Mouse (Mus musculus): ENCODE measurements around the gene Men1. TPM values are rescaled to one million over a fixed set of nuclear protein-coding genes. Genes with fewer than 3 reads are reported as not detected.
A peak's percentile ranks its signal among the peaks of the same experiment; 100 is the strongest.

Gene Men1
- polyA plus RNA-seq, 1 experiment from 2014 or later, result 91.8 TPM

GRCm38 (mm10) chr19:6331719-6332516 lies 2.9 kb upstream of the Men1 start:
- H3K4me3 ChIP-seq (replicated peaks), result peak overlapping the region; percentile 17; the same call in 1 of the 2 replicates
- H3K36me3 ChIP-seq, result peaks cover 3% of the 10 kb centered on the region
- no peak overlapping the region for H3K27ac ChIP-seq
- H3K4me2 ChIP-seq, result peak overlapping the region; percentile 50
- H3K9ac ChIP-seq, result no peak overlapping the region
- ATAC-seq (replicated peaks; ENCODE audit: low FRiP score), result no peak
- H3K4me1 ChIP-seq, result peaks cover 29% of the 10 kb centered on the region
- H3K9me3 ChIP-seq (replicated peaks), result no peaks in the 10 kb centered on the region
- H3K27me3 ChIP-seq, result no peaks in the 10 kb centered on the region
- 19% methylated on average over 13 of the region's 13 CpGs for WGBS

- 59% methylated on average over 9 of the region's 9 CpGs for WGBS
- Histone ChIP-seq H3K27ac (peak overlapping the region; percentile 91), H3K9me3 (replicated peaks) (no peaks in the 10 kb centered on the region), H3K9ac (peak overlapping the region; percentile 37; the same call in 1 of the 2 replicates), H3K36me3 (peaks cover 24% of the 10 kb centered on the region), H3K4me2 (peak overlapping the region; percentile 86), H3K27me3 (no peaks in the 10 kb centered on the region), H3K4me1 (peaks cover 40% of the 10 kb centered on the region), H3K4me3 (replicated peaks) (peak overlapping the region; percentile 67)
- ATAC-seq (replicated peaks; ENCODE audit: low FRiP score), result no peak
These were observed 801 bp upstream of the Men1 start for GRCm38 (mm10) chr19:6333761-6334595.

GRCm38 (mm10) chr19:6335458-6335827 lies 664 bp downstream of the Men1 start:
- ATAC-seq (replicated peaks; ENCODE audit: low FRiP score), result peak; percentile 15
- WGBS, result under 1% methylated on average over 20 of the region's 25 CpGs
- H3K4me1 ChIP-seq, result peaks cover 55% of the 10 kb centered on the region
- H3K27me3 ChIP-seq, result no peaks in the 10 kb centered on the region
- peak overlapping the region; percentile 86 for H3K4me2 ChIP-seq
- H3K27ac ChIP-seq, result peak overlapping the region; percentile 91
- H3K9me3 ChIP-seq (replicated peaks), result no peaks in the 10 kb centered on the region
- H3K9ac ChIP-seq, result peak overlapping the region; percentile 72
- peaks cover 38% of the 10 kb centered on the region for H3K36me3 ChIP-seq
- H3K4me3 ChIP-seq (replicated peaks), result peak overlapping the region; percentile 67

GRCm38 (mm10) chr19:6336920-6337319 lies 2.1 kb downstream of the Men1 start:
- ATAC-seq (replicated peaks; ENCODE audit: low FRiP score), result no peak
- H3K27me3 ChIP-seq, result no peaks in the 10 kb centered on the region
- peak overlapping the region; percentile 86 for H3K4me2 ChIP-seq
- H3K9ac ChIP-seq, result peak overlapping the region; percentile 72; the same call in 1 of the 2 replicates
- peak overlapping the region; percentile 67 for H3K4me3 ChIP-seq (replicated peaks)
- 91% methylated on average over 10 of the region's 10 CpGs for WGBS
- H3K27ac ChIP-seq, result no peak overlapping the region
- H3K36me3 ChIP-seq, result peaks cover 38% of the 10 kb centered on the region
- H3K4me1 ChIP-seq, result peaks cover 65% of the 10 kb centered on the region
- no peaks in the 10 kb centered on the region for H3K9me3 ChIP-seq (replicated peaks)

- 94% methylated on average over 7 of the region's 7 CpGs for WGBS
- Histone ChIP-seq H3K4me1 (peaks cover 70% of the 10 kb centered on the region), H3K4me3 (replicated peaks) (no peak overlapping the region)
These were observed 3.4 kb downstream of the Men1 start for GRCm38 (mm10) chr19:6338171-6338570.

GRCm38 (mm10) chr19:6338716-6339115 lies 3.9 kb downstream of the Men1 start:
- no peaks in the 10 kb centered on the region for H3K27me3 ChIP-seq
- H3K4me2 ChIP-seq, result no peak overlapping the region
- no peak overlapping the region for H3K9ac ChIP-seq
- H3K4me1 ChIP-seq, result peaks cover 71% of the 10 kb centered on the region
- no peak overlapping the region for H3K27ac ChIP-seq
- H3K36me3 ChIP-seq, result peaks cover 38% of the 10 kb centered on the region
- no peak overlapping the region for H3K4me3 ChIP-seq (replicated peaks)
- no peak for ATAC-seq (replicated peaks; ENCODE audit: low FRiP score)
- 92% methylated on average over 11 of the region's 11 CpGs for WGBS
- H3K9me3 ChIP-seq (replicated peaks), result no peaks in the 10 kb centered on the region

More at GRCm38 (mm10) chr19:6338171-6338570, 3.4 kb downstream of the Men1 start:
- H3K27ac ChIP-seq, result no peak overlapping the region
- H3K9ac ChIP-seq, result no peak overlapping the region
- ATAC-seq (replicated peaks; ENCODE audit: low FRiP score), result no peak
- no peak overlapping the region for H3K4me2 ChIP-seq
- no peaks in the 10 kb centered on the region for H3K9me3 ChIP-seq (replicated peaks)
- no peaks in the 10 kb centered on the region for H3K27me3 ChIP-seq
- H3K36me3 ChIP-seq, result peaks cover 38% of the 10 kb centered on the region

- Histone ChIP-seq H3K4me2 (0 out of 2 replicates have a peak overlapping the region, but pooled peaks have one; percentile 97), H3K4me1 (peaks cover 67% of the 10 kb centered on the region), H3K27me3 (no peaks in the 10 kb centered on the region), H3K4me3 (replicated peaks) (no peak overlapping the region), H3K9me3 (replicated peaks) (no peaks in the 10 kb centered on the region), H3K27ac (peak overlapping the region; percentile 87), H3K9ac (no peak overlapping the region), H3K36me3 (peaks cover 41% of the 10 kb centered on the region)
- ATAC-seq (replicated peaks; ENCODE audit: low FRiP score), result no peak
- WGBS, result 94% methylated on average over 6 of the region's 6 CpGs
These were observed 4.4 kb downstream of the Men1 start for GRCm38 (mm10) chr19:6339191-6339590.

GRCm38 (mm10) chr19:6339890-6340504 lies 5.2 kb downstream of the Men1 start:
- WGBS, result 45% methylated on average over 15 of the region's 15 CpGs
- peak overlapping the region; percentile 87 for H3K27ac ChIP-seq
- ATAC-seq (replicated peaks; ENCODE audit: low FRiP score), result no peak; the same call in 1 of the 2 replicates

GRCm38 (mm10) chr19:6340524-6341452 lies 6.0 kb downstream of the Men1 start, which contains the start of gene Map4k2:
Map4k2 (plus strand) TSS chr19:6341135.
- Histone ChIP-seq H3K9me3 (replicated peaks) (no peaks in the 10 kb centered on the region), H3K4me2 (peak within 1 kb of the TSS; percentile 97), H3K27me3 (no peaks in the 10 kb centered on the region), H3K4me3 (replicated peaks) (peak within 1 kb of the TSS; percentile 81), H3K4me1 (peaks cover 65% of the 10 kb centered on the region), H3K36me3 (peaks cover 56% of the 10 kb centered on the region), H3K9ac (peak within 1 kb of the TSS; percentile 76), H3K27ac (peak within 1 kb of the TSS; percentile 87)
- WGBS, result 5% methylated on average over 69 of the region's 72 CpGs
- ATAC-seq (replicated peaks; ENCODE audit: low FRiP score), result peak; percentile 80

More at GRCm38 (mm10) chr19:6339890-6340504, 5.2 kb downstream of the Men1 start:
- Histone ChIP-seq H3K27me3 (no peaks in the 10 kb centered on the region), H3K36me3 (peaks cover 48% of the 10 kb centered on the region), H3K9me3 (replicated peaks) (no peaks in the 10 kb centered on the region), H3K4me3 (replicated peaks) (peak overlapping the region; percentile 81), H3K4me2 (peak overlapping the region; percentile 97), H3K9ac (peak overlapping the region; percentile 76; the same call in 1 of the 2 replicates), H3K4me1 (peaks cover 63% of the 10 kb centered on the region)

- Histone ChIP-seq H3K4me1 (peaks cover 64% of the 10 kb centered on the region), H3K27me3 (no peaks in the 10 kb centered on the region), H3K4me3 (replicated peaks) (peak overlapping the region; percentile 81), H3K27ac (peak overlapping the region; percentile 87), H3K9ac (peak overlapping the region; percentile 76), H3K9me3 (replicated peaks) (no peaks in the 10 kb centered on the region), H3K36me3 (peaks cover 64% of the 10 kb centered on the region), H3K4me2 (peak overlapping the region; percentile 97)
- peak; percentile 9; the same call in 1 of the 2 replicates for ATAC-seq (replicated peaks; ENCODE audit: low FRiP score)
- WGBS, result 8% methylated on average over 23 of the region's 23 CpGs
These were observed 6.8 kb downstream of the Men1 start for GRCm38 (mm10) chr19:6341453-6342077.
